Mouse (Mus musculus) CD4-positive, CD25-positive, alpha-beta regulatory T cell, adult 9 weeks (primary cell): ENCODE results near the gene Fcrl5. TPM values are rescaled to one million over a fixed set of nuclear protein-coding genes. Genes with fewer than 3 reads are reported as not detected.

ENCODE experiments used
- polyA plus RNA-seq: library from polyadenylated mRNA; unstranded; fragments of 100-300 nt; shearing (Covaris generic); gene quantifications from one replicate; pipeline ENCODE4 v1.2.1, GENCODE M21; 2017

Gene Fcrl5
- polyA plus RNA-seq: 0.71 TPM

DNA sequence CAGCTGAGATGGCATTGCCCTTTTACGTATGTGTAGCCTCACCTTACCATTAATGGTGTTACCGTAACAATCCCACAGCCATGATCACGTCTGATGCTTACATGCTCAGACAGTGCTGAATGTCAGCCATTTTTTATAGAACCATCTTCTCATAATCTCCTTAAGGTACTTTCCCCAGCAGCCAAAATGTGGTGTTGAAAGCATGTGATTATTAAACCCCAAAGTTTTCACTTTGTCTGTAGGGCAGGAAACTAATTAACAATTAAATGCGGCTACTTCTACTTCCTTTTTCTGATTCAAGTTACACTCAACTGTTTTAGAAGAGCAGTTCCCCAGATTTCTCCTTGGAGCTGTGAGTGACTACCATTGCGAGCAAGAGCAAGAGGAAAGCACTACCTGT is at the start of gene Fcrl5:
TSS of gene Fcrl5 (plus strand) at position 295 of the 400 bp plus-strand sequence.

DNA sequence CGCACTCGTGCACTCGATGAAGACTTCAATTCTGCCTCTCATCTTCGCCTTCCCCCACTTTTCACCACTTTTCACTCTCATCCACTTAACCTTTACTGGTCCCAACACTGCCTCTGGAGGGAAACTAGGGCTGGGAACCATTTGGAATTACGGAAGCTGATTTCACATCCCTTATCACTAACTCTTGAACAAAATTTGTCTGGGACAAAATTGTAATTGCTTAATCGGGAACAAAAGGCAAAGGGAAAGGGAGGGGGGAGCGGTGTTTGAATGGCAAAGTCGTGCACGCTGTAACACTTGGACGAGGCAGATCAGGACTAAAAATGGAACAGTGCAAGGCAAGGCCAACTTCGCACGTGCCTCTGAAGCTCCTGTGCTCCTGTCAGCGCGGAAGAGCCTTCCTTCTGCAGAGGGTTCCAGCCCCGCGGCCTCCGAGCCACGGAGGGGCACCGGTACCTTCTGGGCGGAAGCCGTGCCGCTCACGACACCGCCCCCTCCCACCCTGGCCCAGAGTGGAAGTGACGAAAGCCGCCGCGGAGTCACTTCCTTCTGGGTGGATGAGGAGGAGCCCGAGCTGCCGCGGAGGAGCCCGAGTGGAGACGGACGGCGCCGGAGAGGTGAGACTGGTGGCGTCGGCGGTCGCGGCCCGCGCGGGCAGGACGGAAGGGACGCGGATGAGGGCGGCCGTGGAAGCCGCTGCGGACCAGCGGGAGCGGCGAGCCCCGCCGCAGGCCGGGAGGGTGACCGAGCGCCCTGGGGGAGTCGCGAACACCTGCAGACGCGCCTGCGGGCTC is 89.7 kb downstream of the Fcrl5 start, which contains the start of gene Etv3:
TSS of gene Etv3 (plus strand) at position 365 of the 794 bp plus-strand sequence.

Other genes with a start within 250 kb of the Fcrl5 start
- not detected for gene Fcrls, start 172.0 kb upstream of the Fcrl5 start, polyA plus RNA-seq
- gene Cd5l, start 77.9 kb upstream of the Fcrl5 start, polyA plus RNA-seq: 1.2 TPM
- gene Fcrl1, start 59.4 kb upstream of the Fcrl5 start, polyA plus RNA-seq: 17.7 TPM
- gene Etv3, start 89.6 kb downstream of the Fcrl5 start, polyA plus RNA-seq: 48.1 TPM
- gene Arhgef11, start 181.8 kb downstream of the Fcrl5 start, polyA plus RNA-seq: 6.0 TPM